Mouse (Mus musculus) retina, adult 2 months (tissue): ENCODE results near the gene Zfp324.

ENCODE experiments used
- DNase-seq: peaks from one replicate; pipeline ENCODE4 v3.0.0-alpha.2; 2012; ENCODE audit warnings: low read depth, low spot score

Zfp324 gene

GRCm38 (mm10) chr7:12966104-12966845 lies 637 bp downstream of the Zfp324 start:
- DNase-seq, result no peak

GRCm38 (mm10) chr7:12970906-12971305 lies 5.3 kb downstream of the Zfp324 start:
- DNase-seq, result no peak

- DNase-seq, result peak; percentile 93
These were observed 12.2 kb downstream of the Zfp324 start, which contains the start of gene Zfp446 for GRCm38 (mm10) chr7:12977682-12978389. Zfp446 (plus strand) TSS chr7:12977848.

GRCm38 (mm10) chr7:12978931-12979722 lies 13.5 kb downstream of the Zfp324 start:
- no peak for DNase-seq

GRCm38 (mm10) chr7:12979776-12980175 lies 14.1 kb downstream of the Zfp324 start:
- no peak for DNase-seq

GRCm38 (mm10) chr7:12980291-12980690 lies 14.7 kb downstream of the Zfp324 start:
- DNase-seq, result no peak

- no peak for DNase-seq
These were observed 20.1 kb downstream of the Zfp324 start for GRCm38 (mm10) chr7:12985724-12986123.

GRCm38 (mm10) chr7:12986906-12987305 lies 21.3 kb downstream of the Zfp324 start:
- no peak for DNase-seq

GRCm38 (mm10) chr7:12987409-12988189 lies 22.0 kb downstream of the Zfp324 start:
- DNase-seq, result no peak

- DNase-seq, result no peak
These were observed 26.6 kb downstream of the Zfp324 start for GRCm38 (mm10) chr7:12992222-12992621.

- DNase-seq, result no peak
These were observed 27.5 kb downstream of the Zfp324 start for GRCm38 (mm10) chr7:12993148-12993547.

GRCm38 (mm10) chr7:12995862-12996261 lies 30.2 kb downstream of the Zfp324 start:
- DNase-seq, result no peak

- DNase-seq, result no peak
These were observed 31.6 kb downstream of the Zfp324 start for GRCm38 (mm10) chr7:12997230-12997629.

GRCm38 (mm10) chr7:12998053-12998452 lies 32.4 kb downstream of the Zfp324 start, which contains the start of gene Slc27a5:
Slc27a5 (minus strand) TSS chr7:12998192.
- no peak for DNase-seq

- DNase-seq, result no peak
These were observed 33.2 kb downstream of the Zfp324 start, which contains the start of gene Trim28 for GRCm38 (mm10) chr7:12998851-12999250. Trim28 (plus strand) TSS chr7:12999114.

- DNase-seq, result no peak
These were observed 35.9 kb downstream of the Zfp324 start for GRCm38 (mm10) chr7:13001584-13001983.

- no peak for DNase-seq
These were observed 37.7 kb downstream of the Zfp324 start for GRCm38 (mm10) chr7:13003380-13003779.

GRCm38 (mm10) chr7:13006011-13006410 lies 40.4 kb downstream of the Zfp324 start:
- DNase-seq, result no peak

GRCm38 (mm10) chr7:13006531-13006930 lies 40.9 kb downstream of the Zfp324 start:
- no peak for DNase-seq

- no peak for DNase-seq
These were observed 41.9 kb downstream of the Zfp324 start for GRCm38 (mm10) chr7:13007341-13008092.
